Mouse (Mus musculus): Measurements from ENCODE around the gene Hepacam2.
A peak's percentile ranks its signal among the peaks of the same experiment; 100 is the strongest.

DNA sequence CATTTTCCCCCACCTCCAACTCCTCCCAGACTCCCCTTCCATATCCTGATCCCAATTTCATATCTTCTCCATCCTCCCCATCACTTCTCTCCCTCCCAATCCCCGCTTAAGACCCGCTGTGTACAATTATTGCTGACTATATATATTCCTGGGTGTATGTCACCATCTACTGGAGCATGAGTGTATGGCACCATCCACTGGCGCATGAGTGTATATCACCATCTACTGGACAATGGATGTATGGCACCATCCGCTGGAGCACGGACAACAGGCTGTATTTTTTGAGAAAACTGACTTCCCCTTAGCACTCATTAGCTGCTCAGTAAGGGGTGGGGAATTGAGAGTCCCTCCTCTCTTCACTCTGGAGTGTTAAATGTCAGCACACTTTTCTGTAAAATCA is 50.7 kb downstream of the Hepacam2 start:
- peak; percentile 89 for TF ChIP-seq CTCF (IDR thresholded peaks at IDR 0.05; ENCODE audit: borderline replicate concordance, insufficient read depth, low read length)
- no peak for TF ChIP-seq POLR2A (IDR thresholded peaks at IDR 0.05; ENCODE audit: low read depth, low read length)

Measured in embryonic fibroblast, embryonic 13.5 days (primary cell).